Mouse (Mus musculus) MN1 (cell line): ENCODE data around the gene Ube2r2.

Experiments used
- DNase-seq: peaks from one replicate; pipeline ENCODE4 v3.0.0-alpha.2; 2016; ENCODE audit warnings: low spot score

The Ube2r2 gene

DNA sequence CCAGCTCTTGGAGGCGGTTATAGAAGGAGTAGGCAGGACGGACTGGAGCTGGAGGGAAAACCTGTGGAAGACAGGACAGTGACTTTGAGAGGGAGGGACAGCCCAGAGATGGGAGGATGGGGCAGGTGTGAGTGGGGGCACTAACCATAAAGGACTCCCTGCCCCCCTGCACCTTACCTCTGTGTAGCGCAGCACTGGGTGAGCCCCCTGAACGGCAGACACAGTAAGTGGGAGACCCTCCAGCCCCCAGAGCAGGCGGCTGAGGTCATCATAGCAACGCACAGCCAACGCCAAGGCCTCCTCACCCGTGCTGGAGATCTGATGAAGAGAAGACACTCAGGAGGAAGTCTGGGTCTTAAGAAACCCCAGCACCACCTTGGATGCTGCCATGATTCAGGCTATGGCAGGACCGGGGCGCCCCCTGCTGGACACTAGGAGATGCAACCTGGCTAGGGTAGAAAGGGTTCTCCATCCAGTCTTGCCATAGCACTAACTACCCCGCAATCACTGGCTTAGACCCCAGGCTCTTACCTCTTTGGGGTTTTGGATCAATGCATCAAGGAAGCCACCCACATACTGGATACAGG lies 16.7 kb upstream of the Ube2r2 start:
- DNase-seq: peak; percentile 73

DNA sequence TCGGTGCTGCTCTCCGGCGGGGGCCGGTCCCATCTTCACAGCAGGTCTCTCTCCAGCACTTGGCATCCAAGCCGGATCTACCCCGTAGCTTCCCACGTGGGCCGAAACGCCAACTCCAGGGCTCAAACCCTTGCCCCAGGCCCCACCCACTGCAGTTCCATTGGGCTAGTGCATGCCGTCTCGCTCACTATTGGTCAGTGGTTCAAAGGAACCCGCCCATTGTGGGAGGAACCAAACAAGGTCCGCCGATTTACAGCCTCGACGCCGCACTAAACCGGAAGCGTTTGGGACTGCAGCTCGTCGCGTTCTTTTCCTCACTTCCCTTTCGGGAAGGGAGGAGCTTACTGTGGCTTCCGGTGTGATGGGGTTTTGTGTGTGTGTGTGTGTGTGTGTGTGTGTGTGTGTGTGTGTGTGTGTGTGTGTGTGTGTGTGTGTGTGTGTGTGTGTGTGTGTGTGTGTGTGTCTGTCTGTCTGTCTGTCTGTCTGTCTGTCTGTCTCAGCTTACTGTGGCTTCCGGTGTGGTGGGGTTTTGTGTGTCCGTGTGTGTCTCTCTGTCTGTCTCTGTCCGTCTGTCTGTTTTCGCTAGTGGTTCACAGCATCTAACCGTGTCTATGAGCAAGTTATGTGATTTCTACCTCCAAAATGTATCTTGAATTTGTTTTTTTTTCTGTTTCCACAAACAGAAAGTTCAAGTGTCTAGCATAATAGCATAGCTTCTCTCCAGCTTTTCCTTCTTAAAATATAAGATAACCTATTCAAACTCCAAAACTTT lies 11.2 kb upstream of the Ube2r2 start, which contains the start of gene Nol6:
Gene Nol6, minus strand, starts transcription at position 276 of the 772 bp plus-strand sequence.
- DNase-seq: peak; percentile 97

DNA sequence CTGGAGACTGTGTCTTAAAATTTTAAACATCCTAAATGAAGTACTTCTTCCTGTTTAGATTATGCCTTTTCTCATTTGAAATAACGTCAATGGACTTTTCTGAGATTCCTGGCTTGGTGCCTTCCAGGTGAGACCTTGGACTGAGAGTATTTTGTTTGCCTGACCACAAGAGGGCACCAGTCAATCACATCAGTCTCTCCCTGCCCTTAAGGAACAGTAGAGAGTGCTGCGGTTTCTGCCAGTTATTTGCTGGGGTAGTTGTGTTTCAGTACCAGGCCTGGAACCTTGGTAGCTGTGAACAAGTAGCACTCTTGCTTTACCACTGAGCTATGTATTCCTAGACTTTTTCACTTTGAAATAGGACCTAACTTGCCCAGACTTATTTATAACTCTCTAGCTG lies 6.1 kb upstream of the Ube2r2 start:
- DNase-seq: peak; percentile 60

DNA sequence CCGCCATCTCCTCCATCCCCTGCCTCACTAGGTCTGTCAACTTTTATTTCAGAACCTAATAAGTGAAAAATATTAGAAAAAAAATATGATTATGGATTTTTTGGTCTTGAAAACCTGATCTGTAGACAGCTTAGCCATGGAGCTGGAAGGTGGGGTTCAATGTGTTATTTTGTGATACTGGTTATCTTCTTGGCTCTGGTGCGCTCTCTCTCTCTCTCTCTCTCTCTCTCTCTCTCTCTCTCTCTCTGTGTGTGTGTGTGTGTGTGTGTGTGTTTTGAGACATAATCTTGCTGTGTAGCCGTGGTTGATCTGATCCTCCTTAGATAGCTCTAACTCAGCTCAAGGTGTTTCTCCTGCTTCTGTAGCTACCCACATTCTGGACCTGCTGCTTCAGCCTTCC lies 5.7 kb upstream of the Ube2r2 start:
- no peak for DNase-seq

DNA sequence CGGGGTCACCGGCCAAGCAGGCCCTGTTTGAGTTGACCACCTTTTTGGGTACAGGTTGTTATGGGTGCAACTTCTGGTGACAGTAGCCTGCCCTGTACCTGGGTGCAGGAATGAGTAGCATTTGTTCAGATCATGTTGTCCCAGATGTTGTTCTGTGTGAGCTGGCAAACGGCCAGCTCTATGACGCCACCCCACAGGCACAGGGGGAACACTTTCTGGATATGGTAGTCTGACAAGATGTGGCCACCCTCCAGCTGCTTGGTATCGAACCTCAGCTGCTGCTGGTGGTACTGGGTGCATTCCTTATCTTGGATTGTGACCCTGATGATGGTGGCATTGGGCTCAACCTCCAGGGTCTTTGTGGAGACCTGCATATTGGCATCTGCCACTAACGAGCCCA lies 3.1 kb upstream of the Ube2r2 start:
- DNase-seq: no peak

DNA sequence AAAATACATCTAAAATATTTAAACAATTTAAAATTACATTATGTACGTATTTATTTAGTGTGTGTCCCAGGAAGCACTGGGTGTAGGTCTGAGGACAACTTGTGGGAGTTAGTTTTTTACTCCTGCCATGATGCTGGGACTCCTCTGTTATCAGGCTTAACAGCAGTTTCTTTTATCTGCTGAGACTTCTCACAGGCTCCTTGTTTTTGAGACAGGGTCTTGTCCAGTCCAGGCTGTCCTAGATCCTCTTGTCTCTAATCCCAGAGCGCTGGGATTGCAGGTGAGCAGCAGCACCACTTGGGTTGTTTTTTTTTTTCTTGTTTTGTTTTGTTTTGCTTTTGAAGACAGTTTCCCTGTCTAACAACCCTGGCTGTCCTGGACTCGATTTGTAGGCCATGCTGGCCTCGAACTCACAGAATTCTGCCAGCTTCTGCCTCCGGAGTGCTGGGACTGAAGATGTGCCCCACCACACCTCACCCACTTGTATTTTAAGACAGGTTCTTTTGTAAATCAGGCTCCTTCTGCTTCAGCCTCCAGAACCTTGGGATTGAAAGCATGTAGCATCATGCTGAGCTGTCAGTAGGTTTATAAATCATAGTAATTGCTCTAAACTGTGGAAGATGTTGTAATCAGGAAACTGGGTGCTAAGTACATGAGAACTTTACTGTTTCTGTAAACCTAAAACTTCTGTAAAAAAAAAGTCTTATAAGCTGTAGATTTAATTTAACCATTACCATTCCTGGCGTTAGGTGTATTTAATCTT lies 1.8 kb upstream of the Ube2r2 start:
- DNase-seq: no peak

DNA sequence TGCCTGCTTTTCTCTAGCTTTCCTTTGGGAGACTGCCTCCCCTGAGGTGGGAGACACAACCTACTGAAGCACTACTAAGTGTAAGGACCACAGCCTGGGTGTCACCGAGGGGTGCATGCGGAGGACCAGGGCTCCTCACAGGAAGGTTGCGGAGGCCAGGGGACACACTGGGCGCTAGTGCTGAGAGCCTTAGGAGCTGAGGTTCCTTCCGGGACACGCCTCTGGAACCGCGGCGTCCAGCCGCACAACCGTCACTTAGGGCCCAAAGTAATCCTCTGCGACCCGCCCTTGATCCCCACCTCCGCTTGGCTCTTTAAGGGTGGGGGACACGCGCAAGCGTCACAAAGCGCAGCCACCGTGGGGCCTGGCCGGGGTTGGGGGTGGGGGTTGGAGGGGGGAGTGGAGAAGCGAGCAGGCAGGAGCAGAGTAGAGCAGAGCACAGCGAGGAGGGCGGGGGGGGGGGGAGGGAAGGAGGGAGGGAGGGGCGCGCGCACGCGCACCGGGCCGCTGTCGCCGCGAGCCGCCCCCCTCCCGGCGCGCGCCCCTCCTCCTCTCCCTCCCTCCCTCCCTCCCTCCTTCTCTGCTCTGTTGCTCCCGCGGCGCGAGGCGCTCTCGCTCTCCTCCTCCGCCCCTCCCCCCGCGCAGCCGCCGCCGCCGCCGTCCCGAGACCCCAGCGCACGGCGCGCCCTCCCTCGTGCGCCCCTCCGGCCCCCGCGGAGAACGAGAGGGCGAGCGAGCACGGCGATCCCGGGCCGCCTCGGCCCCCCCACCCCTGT lies 420 bp upstream of the Ube2r2 start:
- DNase-seq: peak; percentile 81

DNA sequence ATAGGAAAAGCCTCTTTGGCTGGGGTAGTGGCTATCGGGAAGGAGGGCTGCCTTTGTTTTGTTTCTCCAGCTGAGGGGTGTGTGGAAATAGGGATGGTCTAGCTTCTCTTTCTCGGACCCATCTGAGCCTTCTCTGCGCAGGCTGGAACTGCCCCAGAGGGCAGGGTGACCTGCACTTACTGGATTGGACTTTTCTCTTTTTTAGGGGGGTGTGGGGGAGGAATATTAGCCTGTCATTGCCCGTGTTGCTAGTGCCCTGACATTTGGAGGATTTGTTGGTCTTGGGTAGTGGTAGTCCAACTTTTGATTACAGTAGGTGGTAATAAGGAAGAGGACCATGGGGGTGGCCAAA lies 887 bp downstream of the Ube2r2 start:
- peak; percentile 36 for DNase-seq

DNA sequence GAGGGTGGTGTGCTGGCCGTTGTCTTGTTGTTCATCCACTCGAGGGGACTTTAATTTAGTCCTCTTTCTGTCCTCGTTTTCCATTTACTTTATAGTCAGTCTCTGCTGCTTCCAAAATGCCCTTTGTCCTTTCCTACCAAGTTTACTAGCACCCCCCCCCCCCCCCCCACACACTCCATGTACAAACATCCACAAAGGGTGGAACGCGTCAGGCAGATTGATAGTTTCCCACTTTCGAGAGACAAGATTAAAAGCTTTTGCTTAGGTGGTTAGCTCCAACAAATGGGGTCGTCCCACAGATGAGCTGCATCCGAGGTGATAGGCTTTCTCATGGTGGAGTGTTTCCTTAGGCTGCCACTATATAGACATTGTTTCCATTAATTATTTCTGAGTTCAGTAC lies 1.3 kb downstream of the Ube2r2 start:
- no peak for DNase-seq

DNA sequence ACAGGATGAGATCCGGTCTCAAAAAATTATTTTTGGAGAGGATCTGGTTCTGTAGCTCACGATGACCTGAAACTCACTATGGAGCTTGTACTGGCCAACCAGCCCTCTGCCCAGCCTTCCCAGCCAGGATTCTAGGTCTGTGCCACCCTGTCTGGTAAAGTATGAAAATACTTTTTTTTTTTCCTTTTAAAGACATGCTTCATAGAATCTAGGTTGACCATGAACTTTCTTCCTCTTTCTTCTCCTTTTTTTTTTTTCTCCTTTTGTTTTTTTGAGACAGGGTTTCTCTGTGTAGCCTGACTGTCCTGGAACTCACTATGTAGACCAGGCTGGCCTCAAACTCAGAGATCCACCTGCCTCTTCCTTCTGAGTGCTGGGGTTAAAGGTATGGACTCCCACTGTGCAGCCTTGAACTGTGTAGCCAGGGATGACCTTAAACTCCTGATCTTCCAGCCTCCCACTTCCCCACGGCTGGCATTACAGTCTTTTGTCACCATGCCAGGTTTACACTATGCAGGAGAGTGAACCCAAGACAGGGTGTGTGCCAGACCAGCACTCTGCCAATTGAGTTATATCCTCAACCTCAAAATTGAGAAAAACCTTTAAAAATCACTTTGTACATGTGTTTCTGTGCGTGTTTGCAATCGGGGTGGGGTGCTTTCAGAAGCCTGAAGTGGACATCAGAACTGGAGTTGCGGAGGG lies 4.8 kb downstream of the Ube2r2 start:
- DNase-seq: peak; percentile 41

DNA sequence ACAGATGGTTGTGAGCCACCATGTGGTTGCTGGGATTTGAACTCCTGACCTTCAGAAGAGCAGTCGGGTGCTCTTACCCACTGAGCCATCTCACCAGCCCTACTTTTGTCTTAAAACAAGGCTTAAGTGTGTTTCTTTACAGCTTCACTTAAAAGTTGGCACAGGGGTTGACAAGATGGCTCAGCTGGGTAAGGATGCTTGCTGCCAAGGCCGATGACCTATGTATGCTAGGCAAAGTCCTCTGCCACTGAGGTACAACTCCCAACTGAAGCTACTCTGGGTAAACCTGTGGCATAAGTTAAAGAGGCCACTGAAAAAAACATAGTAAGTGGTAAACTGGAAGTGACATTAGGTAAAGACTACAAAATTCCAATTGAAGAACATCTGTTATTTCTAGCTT lies 7.1 kb downstream of the Ube2r2 start:
- DNase-seq: no peak

DNA sequence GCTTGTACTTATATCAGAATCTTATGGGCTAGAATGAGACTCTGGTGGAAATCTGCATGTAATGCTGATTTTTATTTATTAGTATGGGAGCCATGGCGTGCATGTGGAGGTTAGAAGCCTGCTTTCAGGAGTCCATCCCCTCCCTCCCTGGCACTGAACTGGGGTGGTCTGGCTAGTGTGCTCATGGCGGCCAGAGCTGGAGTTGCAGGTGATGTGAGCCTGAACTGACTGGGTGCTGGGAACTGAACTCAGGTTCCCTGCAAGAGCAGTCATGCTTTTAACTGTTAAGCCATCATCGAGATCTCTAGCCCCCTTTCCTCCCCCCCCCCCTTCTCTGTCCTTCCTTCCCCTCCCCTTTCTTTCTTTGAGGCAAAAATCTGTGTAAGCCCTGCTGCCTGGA lies 14.3 kb downstream of the Ube2r2 start:
- no peak for DNase-seq

DNA sequence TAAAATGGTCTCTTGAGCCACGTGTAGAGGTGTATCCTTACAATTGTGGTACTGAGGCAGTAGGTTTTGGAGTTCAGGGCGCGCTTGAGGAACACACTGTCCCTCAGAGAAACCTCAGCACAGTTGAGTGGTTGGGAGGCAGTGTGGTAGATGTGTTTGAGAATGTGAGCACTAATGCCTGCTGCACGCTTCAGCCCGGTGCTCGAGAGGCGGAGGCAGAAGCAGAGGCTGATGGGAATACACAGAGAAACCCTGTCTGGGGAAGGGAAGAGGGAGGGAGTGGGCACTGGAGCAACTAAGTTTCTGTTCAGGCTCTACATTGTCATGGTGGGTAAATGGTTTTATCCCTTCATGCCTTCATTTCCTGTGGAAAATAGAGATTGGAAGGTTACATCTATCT lies 15.6 kb downstream of the Ube2r2 start:
- no peak for DNase-seq

DNA sequence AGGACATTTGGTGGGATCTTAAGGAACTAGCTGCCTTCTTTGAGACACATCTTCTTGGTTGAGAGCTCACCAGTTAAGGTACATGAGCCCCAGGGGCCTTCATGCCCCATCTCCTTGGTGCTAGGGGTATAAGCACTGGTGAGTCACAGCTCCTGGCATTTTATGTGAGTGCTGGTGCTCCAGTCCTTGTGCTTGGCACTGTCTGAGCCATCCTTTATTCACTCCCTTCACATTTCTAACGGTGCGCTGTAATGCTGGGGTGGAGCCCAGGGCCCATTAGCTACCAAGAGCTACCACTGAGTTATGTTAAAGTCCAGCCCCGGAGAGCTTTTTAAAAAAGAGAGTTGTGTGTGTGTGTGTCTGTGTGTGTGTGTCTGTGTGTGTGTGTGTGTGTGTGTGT lies 17.6 kb downstream of the Ube2r2 start:
- no peak for DNase-seq

DNA sequence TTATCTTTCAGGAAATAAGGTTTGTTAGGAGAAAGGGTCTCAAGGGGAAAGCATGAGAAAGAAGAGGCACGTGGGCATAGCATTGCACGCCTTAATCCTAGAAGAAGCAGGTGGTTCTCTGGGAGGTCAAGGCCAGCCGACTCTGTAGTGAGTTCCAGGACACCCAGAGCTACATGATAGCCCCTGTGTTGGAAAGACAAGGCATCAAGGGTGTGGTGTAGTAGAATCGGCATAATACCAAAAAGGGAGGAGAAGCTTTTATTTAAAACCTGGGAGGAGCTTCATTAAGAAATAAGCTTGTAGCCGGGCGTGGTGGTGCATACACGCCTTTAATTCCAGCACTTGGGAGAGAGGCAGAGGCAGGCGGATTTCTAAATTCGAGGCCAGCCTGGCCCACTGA lies 21.4 kb downstream of the Ube2r2 start:
- no peak for DNase-seq

DNA sequence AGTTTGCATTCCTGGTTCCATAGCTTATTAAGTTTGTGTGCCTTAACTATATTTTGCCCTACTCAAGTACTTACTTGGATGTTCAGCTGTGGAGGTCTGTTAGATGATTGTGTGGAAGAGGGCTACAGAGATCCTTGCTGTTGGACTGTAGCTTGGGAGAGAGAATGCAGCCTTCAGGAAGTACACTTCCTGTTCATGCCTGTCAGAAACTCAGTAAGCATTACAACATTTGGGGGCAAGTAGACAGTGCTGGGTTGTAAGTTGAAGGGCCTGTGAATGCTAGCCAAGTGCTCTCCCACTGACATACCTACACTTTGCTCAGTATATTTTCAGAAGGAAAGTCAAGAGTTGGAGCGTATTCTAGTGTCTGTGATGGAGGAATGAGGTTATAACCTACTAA lies 22.7 kb downstream of the Ube2r2 start:
- no peak for DNase-seq

DNA sequence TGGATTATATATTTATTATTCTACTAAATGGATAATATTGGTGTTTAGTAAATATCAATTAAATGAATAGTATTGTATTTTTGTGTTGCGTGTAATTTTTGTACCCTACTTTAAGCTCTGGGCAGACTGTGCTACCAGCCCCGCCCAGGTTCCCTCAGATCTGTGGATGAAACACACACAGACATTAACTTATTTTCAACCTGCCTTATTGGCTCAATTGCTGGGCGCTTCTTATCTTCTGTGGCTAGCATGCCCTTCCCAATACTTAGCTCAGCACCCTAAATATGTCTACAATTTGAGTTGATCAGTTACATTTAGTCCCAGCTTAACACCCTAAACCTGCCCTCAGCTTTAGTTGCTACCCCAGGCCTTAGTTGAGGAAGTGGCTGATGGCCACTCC lies 25.7 kb downstream of the Ube2r2 start:
- DNase-seq: no peak

DNA sequence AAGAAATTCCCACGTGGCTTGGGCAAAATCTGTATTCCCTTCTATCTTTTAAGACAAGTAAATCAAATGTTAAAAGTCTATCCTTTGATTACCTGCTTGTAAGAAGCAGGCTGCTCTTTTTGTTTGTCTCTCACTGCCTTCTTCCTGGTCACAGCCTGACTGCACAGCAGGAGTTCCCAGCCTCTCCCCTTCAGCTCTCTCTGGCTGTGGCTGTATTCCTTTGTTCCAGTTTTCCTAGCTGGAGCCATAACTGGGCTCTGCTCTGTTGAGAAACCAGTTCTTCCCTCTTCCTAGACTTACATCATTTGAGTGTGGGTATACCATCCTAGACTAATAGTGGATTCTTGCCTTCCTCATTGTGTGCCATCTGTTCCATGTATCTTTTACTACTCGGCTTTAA lies 29.4 kb downstream of the Ube2r2 start:
- DNase-seq: no peak

DNA sequence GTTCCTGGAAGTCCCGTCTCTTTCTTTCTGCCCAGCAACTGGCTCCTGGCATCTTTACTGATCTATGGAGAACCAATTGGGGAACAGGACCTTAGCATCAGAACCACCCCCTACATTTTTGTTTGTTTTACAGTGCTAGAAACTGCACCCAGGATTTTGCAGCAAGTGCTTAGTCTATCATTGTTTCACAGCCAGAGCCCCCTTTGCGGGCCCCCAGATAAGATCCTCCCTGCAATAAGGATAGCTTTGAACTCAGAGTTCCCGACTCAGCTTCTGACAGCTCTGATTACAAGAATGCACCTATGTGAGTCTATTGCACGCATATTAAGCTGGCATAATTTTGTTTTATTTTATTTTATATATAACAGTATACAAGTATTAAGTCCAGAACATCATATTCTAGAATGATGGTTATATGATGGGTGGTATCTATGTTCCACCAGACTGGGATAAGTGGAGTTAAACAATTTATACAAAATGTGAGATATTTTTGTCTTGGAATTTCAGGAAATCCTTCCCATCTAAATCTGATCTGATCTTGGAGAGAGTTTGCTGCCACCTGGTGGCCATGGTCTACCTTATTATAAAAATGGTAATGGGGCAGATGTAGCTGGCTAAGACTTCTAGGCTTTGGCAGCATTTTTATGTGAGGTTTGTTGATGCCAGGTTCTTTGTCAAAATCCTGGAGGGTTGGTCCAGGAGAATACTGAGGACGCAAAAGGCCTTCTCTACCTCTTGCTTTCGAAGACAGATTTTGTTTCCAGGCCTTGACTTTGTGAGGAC lies 30.3 kb downstream of the Ube2r2 start:
- DNase-seq: peak; percentile 74

DNA sequence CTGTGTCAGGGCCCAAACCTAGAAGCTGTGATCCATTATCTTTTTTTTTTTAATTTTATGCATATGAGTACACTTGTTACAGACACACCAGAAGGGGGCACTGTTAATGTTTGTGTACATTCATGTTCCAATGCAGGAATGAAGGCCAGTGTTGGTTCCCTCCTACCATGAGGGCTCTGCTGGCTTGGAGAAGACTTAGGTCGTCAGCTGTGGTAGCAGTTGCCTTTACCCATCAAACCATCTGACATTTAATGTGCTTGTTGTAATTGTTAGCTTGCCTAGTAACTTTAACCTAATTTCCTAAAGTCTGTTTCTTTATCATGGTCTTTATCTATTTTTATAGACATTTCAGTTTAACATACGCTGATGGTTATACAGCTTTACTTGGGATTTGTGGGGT lies 35.4 kb downstream of the Ube2r2 start:
- no peak for DNase-seq

DNA sequence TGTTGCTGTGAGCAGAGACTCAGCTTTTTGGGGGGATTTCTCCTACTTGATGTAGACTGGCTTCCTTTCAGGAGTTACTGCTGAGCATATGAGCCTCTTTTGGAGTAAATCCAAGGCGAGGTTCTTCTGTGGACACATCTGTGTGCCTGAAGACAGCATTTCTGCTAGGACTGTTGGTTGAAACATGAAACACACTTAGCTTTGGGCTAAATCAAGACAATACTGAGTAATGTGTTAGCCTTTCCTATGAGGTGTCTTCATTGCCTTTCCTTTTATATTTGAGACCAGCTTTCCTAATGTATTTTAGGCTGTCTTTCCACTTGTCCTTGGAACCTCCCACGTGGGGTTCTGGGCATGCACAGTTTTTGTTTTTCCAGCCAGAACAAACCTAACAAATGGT lies 39.1 kb downstream of the Ube2r2 start:
- DNase-seq: no peak
